Comparison of ENCODE assay signal across 28 mouse cellular contexts in the genomic region with DNA sequence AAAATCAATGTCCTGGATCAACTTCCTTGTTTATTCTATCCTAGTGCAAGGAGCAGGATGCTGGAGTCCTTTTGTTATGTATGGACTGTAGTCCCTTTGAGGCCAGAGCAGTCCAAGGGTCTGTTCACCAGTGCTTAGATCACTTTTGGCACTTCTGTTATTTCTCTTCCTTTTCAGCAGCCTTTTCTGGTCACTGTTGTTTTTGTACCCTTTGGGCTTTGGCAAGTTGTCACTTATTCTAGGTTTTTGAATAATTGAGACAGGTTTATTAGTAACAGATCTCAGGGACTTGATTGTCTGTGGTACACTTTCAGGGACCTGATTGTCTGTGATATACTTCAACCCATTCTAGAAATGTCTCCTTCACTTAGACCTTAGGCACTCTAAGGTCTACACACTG.
"Had no signal": no experiment of that assay in that cellular context is flagged by ENCODE, and none has a peak within 500 bp of the region (broad histone marks: within the 10 kb centered on the region; RNA-seq: fewer than 3 reads in every experiment).

No protein-coding gene starts in this region.

- H3K27ac ChIP-seq: limb, embryonic 10.5 days; limb, embryonic 12.5 days; limb, embryonic 13.5 days; limb, embryonic 15.5 days; liver, embryonic 12.5 days; liver, embryonic 13.5 days; liver, embryonic 14.5 days; liver, embryonic 15.5 days; lung, embryonic 15.5 days; macrophage; midbrain, embryonic 10.5 days; midbrain, embryonic 12.5 days; midbrain, embryonic 13.5 days; midbrain, embryonic 15.5 days; neural tube, embryonic 12.5 days had no signal

- DNase-seq: left cerebral cortex, postnatal 4 days; liver; liver, embryonic 13.5 days; liver, postnatal 0 days; lung, adult 18-20 months; lung, adult 2 months; lung, embryonic 14.5 days; lung, postnatal 10 days; lung, postnatal 14 days; lung, postnatal 36 days; lung, postnatal 4 days; midbrain, embryonic 14.5 days had no signal

- H3K36me3 ChIP-seq: limb, embryonic 10.5 days; limb, embryonic 12.5 days; limb, embryonic 13.5 days; limb, embryonic 15.5 days; liver, embryonic 12.5 days; liver, embryonic 13.5 days; liver, embryonic 15.5 days; lung, embryonic 15.5 days; midbrain, embryonic 10.5 days; midbrain, embryonic 12.5 days; midbrain, embryonic 13.5 days; midbrain, embryonic 15.5 days; neural tube, embryonic 12.5 days had no signal

- H3K4me3 ChIP-seq: limb, embryonic 10.5 days; limb, embryonic 12.5 days; limb, embryonic 13.5 days; limb, embryonic 15.5 days; liver, embryonic 12.5 days; liver, embryonic 13.5 days; liver, embryonic 15.5 days; lung, embryonic 15.5 days; megakaryocyte, embryonic 14.5 days; midbrain, embryonic 10.5 days; midbrain, embryonic 12.5 days; midbrain, embryonic 13.5 days; midbrain, embryonic 15.5 days; myocyte; neural tube, embryonic 12.5 days had no signal

- H3K27me3 ChIP-seq: limb, embryonic 12.5 days; limb, embryonic 13.5 days; limb, embryonic 15.5 days; liver, embryonic 12.5 days; liver, embryonic 13.5 days; liver, embryonic 15.5 days; lung, embryonic 15.5 days; midbrain, embryonic 12.5 days; midbrain, embryonic 13.5 days; midbrain, embryonic 15.5 days; neural tube, embryonic 12.5 days had no signal

- H3K4me1 ChIP-seq: limb, embryonic 10.5 days; limb, embryonic 12.5 days; limb, embryonic 13.5 days; limb, embryonic 15.5 days; liver, embryonic 12.5 days; liver, embryonic 13.5 days; liver, embryonic 15.5 days; lung, embryonic 15.5 days; megakaryocyte, embryonic 14.5 days; midbrain, embryonic 12.5 days; midbrain, embryonic 13.5 days; midbrain, embryonic 15.5 days; neural tube, embryonic 12.5 days had no signal
